Mouse (Mus musculus): ENCODE measurements around the gene Pcyt2. TPM values are rescaled to one million over a fixed set of nuclear protein-coding genes. Genes with fewer than 3 reads are reported as not detected.
A peak's percentile ranks its signal among the peaks of the same experiment; 100 is the strongest.

The Pcyt2 gene
- total and polyA plus RNA-seq, 2 experiments: 494 to 1,652 TPM

GRCm38 (mm10) chr11:120600716-120601115, 17.0 kb downstream of the Pcyt2 start:
- H3K4me3 ChIP-seq (ENCODE audit: insufficient read depth, low read depth, low read length): no peak overlapping the region
- H3K9ac ChIP-seq (ENCODE audit: low read depth, low read length): no peak overlapping the region
- peaks cover 9% of the 10 kb centered on the region for H3K36me3 ChIP-seq (ENCODE audit: control insufficient read depth, insufficient read depth, low read length)
- TF ChIP-seq CTCF (IDR thresholded peaks at IDR 0.05; ENCODE audit: low read depth, low read length) (no peak), POLR2A (IDR thresholded peaks at IDR 0.05; ENCODE audit: extremely low read depth, insufficient read depth, low read length) (no peak)
- H3K27ac ChIP-seq (replicated peaks; ENCODE audit: insufficient read depth, low read depth, low read length): no peak overlapping the region
- peaks cover 13% of the 10 kb centered on the region; the same call in 1 of the 2 replicates for H3K79me2 ChIP-seq (ENCODE audit: control insufficient read depth, insufficient read depth, low read length)
- no peak for DNase-seq (ENCODE audit: extremely low read depth, low read depth, low spot score)
- no peaks in the 10 kb centered on the region for H3K27me3 ChIP-seq (ENCODE audit: control insufficient read depth, insufficient read depth, low read length)
- peaks cover 11% of the 10 kb centered on the region for H3K4me1 ChIP-seq (ENCODE audit: control insufficient read depth, insufficient read depth, low read length)
- WGBS: 94% methylated on average over 3 of the region's 3 CpGs

GRCm38 (mm10) chr11:120598990-120599549, 18.7 kb downstream of the Pcyt2 start:
- WGBS: 54% methylated on average over 17 of the region's 17 CpGs
- H3K4me1 ChIP-seq (ENCODE audit: control insufficient read depth, insufficient read depth, low read length): peaks cover 11% of the 10 kb centered on the region
- peaks cover 15% of the 10 kb centered on the region for H3K36me3 ChIP-seq (ENCODE audit: control insufficient read depth, insufficient read depth, low read length)
- no peak for DNase-seq (ENCODE audit: extremely low read depth, low read depth, low spot score)
- peaks cover 13% of the 10 kb centered on the region; the same call in 1 of the 2 replicates for H3K79me2 ChIP-seq (ENCODE audit: control insufficient read depth, insufficient read depth, low read length)
- no peak overlapping the region for H3K9ac ChIP-seq (ENCODE audit: low read depth, low read length)
- H3K27me3 ChIP-seq (ENCODE audit: control insufficient read depth, insufficient read depth, low read length): no peaks in the 10 kb centered on the region
- TF ChIP-seq POLR2A (IDR thresholded peaks at IDR 0.05; ENCODE audit: extremely low read depth, insufficient read depth, low read length) (no peak), CTCF (IDR thresholded peaks at IDR 0.05; ENCODE audit: low read depth, low read length) (no peak)
- H3K4me3 ChIP-seq (ENCODE audit: insufficient read depth, low read depth, low read length): peak overlapping the region; percentile 46; the same call in 1 of the 2 replicates
- no peak overlapping the region for H3K27ac ChIP-seq (replicated peaks; ENCODE audit: insufficient read depth, low read depth, low read length)

- WGBS: 1% methylated on average over 88 of the region's 88 CpGs
- Histone ChIP-seq H3K27ac (replicated peaks; ENCODE audit: insufficient read depth, low read depth, low read length) (peak within 1 kb of the TSS; percentile 10), H3K9ac (ENCODE audit: low read depth, low read length) (peak within 1 kb of the TSS; percentile 89), H3K27me3 (ENCODE audit: control insufficient read depth, insufficient read depth, low read length) (no peaks in the 10 kb centered on the region), H3K4me3 (ENCODE audit: insufficient read depth, low read depth, low read length) (peak within 1 kb of the TSS; percentile 80), H3K79me2 (ENCODE audit: control insufficient read depth, insufficient read depth, low read length) (peaks cover 13% of the 10 kb centered on the region; the same call in 1 of the 2 replicates), H3K36me3 (ENCODE audit: control insufficient read depth, insufficient read depth, low read length) (peaks cover 17% of the 10 kb centered on the region), H3K4me1 (ENCODE audit: control insufficient read depth, insufficient read depth, low read length) (peaks cover 11% of the 10 kb centered on the region)
- TF ChIP-seq CTCF (IDR thresholded peaks at IDR 0.05; ENCODE audit: low read depth, low read length) (no peak), POLR2A (IDR thresholded peaks at IDR 0.05; ENCODE audit: extremely low read depth, insufficient read depth, low read length) (0 out of 2 replicates have a peak, but pooled peaks have one; percentile 31)
- DNase-seq (ENCODE audit: extremely low read depth, low read depth, low spot score): peak; percentile 68
These were observed 19.3 kb downstream of the Pcyt2 start, which contains the start of the genes Alyref and Anapc11 for GRCm38 (mm10) chr11:120598283-120598989. TSS of gene Alyref (minus strand) at chr11:120598365. TSS of gene Anapc11 (plus strand) at chr11:120598421.

- WGBS: 4% methylated on average over 99 of the region's 99 CpGs
- peaks cover 11% of the 10 kb centered on the region for H3K4me1 ChIP-seq (ENCODE audit: control insufficient read depth, insufficient read depth, low read length)
- H3K27ac ChIP-seq (replicated peaks; ENCODE audit: insufficient read depth, low read depth, low read length): no peak overlapping the region; the same call in 1 of the 2 replicates
- H3K9ac ChIP-seq (ENCODE audit: low read depth, low read length): peak overlapping the region; percentile 89
- no peaks in the 10 kb centered on the region for H3K27me3 ChIP-seq (ENCODE audit: control insufficient read depth, insufficient read depth, low read length)
- peaks cover 24% of the 10 kb centered on the region for H3K36me3 ChIP-seq (ENCODE audit: control insufficient read depth, insufficient read depth, low read length)
- peaks cover 13% of the 10 kb centered on the region; the same call in 1 of the 2 replicates for H3K79me2 ChIP-seq (ENCODE audit: control insufficient read depth, insufficient read depth, low read length)
- peak overlapping the region; percentile 80 for H3K4me3 ChIP-seq (ENCODE audit: insufficient read depth, low read depth, low read length)
- TF ChIP-seq CTCF (IDR thresholded peaks at IDR 0.05; ENCODE audit: low read depth, low read length) (no peak), POLR2A (IDR thresholded peaks at IDR 0.05; ENCODE audit: extremely low read depth, insufficient read depth, low read length) (no peak)
- DNase-seq (ENCODE audit: extremely low read depth, low read depth, low spot score): peak; percentile 30
These were observed 20.2 kb downstream of the Pcyt2 start for GRCm38 (mm10) chr11:120597240-120598235.

- H3K4me1 ChIP-seq (ENCODE audit: control insufficient read depth, insufficient read depth, low read length): no peaks in the 10 kb centered on the region
- H3K9ac ChIP-seq (ENCODE audit: low read depth, low read length): no peak overlapping the region
- no peaks in the 10 kb centered on the region for H3K27me3 ChIP-seq (ENCODE audit: control insufficient read depth, insufficient read depth, low read length)
- no peaks in the 10 kb centered on the region for H3K79me2 ChIP-seq (ENCODE audit: control insufficient read depth, insufficient read depth, low read length)
- 81% methylated on average over 6 of the region's 6 CpGs for WGBS
- H3K27ac ChIP-seq (replicated peaks; ENCODE audit: insufficient read depth, low read depth, low read length): no peak overlapping the region
- TF ChIP-seq POLR2A (IDR thresholded peaks at IDR 0.05; ENCODE audit: extremely low read depth, insufficient read depth, low read length) (no peak), CTCF (IDR thresholded peaks at IDR 0.05; ENCODE audit: low read depth, low read length) (no peak)
- DNase-seq (ENCODE audit: extremely low read depth, low read depth, low spot score): no peak
- H3K36me3 ChIP-seq (ENCODE audit: control insufficient read depth, insufficient read depth, low read length): peaks cover 20% of the 10 kb centered on the region
- no peak overlapping the region for H3K4me3 ChIP-seq (ENCODE audit: insufficient read depth, low read depth, low read length)
These were observed 29.2 kb downstream of the Pcyt2 start for GRCm38 (mm10) chr11:120588531-120588930.
